Mouse (Mus musculus): ENCODE measurements at regions not wholly inside any gene's neighbourhood (a gene's known extent, or its start where the extent isn't known, plus 50 kb on each side); places are given as distances from the start of the nearest gene placed in this dataset.

GRCm38 (mm10) chr5:126431748-126432147 is 809.9 kb upstream of the Tmem132c start:
- TF ChIP-seq CTCF (IDR thresholded peaks at IDR 0.05; ENCODE audit: extremely low read depth, insufficient read length, insufficient replicate concordance, low read depth, low read length): no peak
- no peak for TF ChIP-seq POLR2A (IDR thresholded peaks at IDR 0.05; ENCODE audit: low read depth, low read length)

Measured in small intestine, adult 2 months (tissue).